Mouse (Mus musculus) intestine, embryonic 14.5 days (tissue): ENCODE data around the gene Amacr. TPM values are rescaled to one million over a fixed set of nuclear protein-coding genes. Genes with fewer than 3 reads are reported as not detected.

Source experiments
- ATAC-seq: fragments of 200-750 bp; cut with Nextera tagmentation; replicated peaks from 2 replicates; pipeline ENCODE4 v1.8.0; 2017; ENCODE audit warnings: low read depth, moderate number of reproducible peaks, moderate TSS enrichment, moderate library complexity; ENCODE audit not compliant: low FRiP score, low TSS enrichment
- DNase-seq: peaks from one replicate; pipeline ENCODE4 v3.0.0-alpha.2; 2018; ENCODE audit warnings: low spot score
- H3K27ac ChIP-seq: fragments of 300-500 bp; sonication (generic); 2 replicates; pipeline ENCODE4 v1.5.1; 2014; ENCODE audit warnings: low read depth, mild to moderate bottlenecking, control low read depth
- H3K27me3 ChIP-seq: fragments of 300-500 bp; sonication (generic); replicated peaks from 2 replicates; pipeline ENCODE4 v1.6.1; 2014; ENCODE audit warnings: low read length, control low read depth; ENCODE audit not compliant: control insufficient read depth, insufficient read depth
- H3K36me3 ChIP-seq: fragments of 300-500 bp; sonication (generic); 2 replicates; pipeline ENCODE4 v1.6.1; 2014; ENCODE audit warnings: low read length, control low read depth; ENCODE audit not compliant: control insufficient read depth, insufficient read depth
- H3K4me1 ChIP-seq: fragments of 300-500 bp; sonication (generic); replicated peaks from 2 replicates; pipeline ENCODE4 v1.6.1; 2014; ENCODE audit warnings: low read length, control low read depth, mixed read lengths; ENCODE audit not compliant: control insufficient read depth, insufficient read depth
- H3K4me2 ChIP-seq: fragments of 300-500 bp; sonication (generic); 2 replicates; pipeline ENCODE4 v1.6.1; 2014; ENCODE audit warnings: low read length
- H3K4me3 ChIP-seq: fragments of 300-500 bp; sonication (generic); 2 replicates; pipeline ENCODE4 v1.5.1; 2014; ENCODE audit warnings: low read depth, low read length, control low read depth, mixed read lengths
- H3K9ac ChIP-seq: fragments of 300-500 bp; sonication (generic); 2 replicates; pipeline ENCODE4 v1.6.1; 2014; ENCODE audit warnings: mild to moderate bottlenecking, low read length
- H3K9me3 ChIP-seq: fragments of 300-500 bp; sonication (generic); 2 replicates; pipeline ENCODE4 v1.6.1; 2016; ENCODE audit warnings: low read length, control low read depth; ENCODE audit not compliant: control insufficient read depth
- WGBS: fragments of 180-500 bp; shearing (Covaris S2); extraction: QIAGEN DNeasy Blood & Tissue Kit; methylation state at CpG from one replicate; pipeline ENCODE4 v1.1.7; 2014; 5-methylcytosine and 5-hydroxymethylcytosine counted together
- polyA plus RNA-seq: library from polyadenylated mRNA; unstranded; fragments of >200 nt; fragmentation: Nextera tagmentation; extraction: Ambion mirVana; gene quantifications from 2 replicates; pipeline ENCODE4 v1.2.1, GENCODE M21; 2014

Amacr gene
- polyA plus RNA-seq, 1 experiment from 2014 or later = 21.6 TPM

- no peak for DNase-seq
- H3K4me1 ChIP-seq = no peaks in the 10 kb centered on the region
- no peak overlapping the region for H3K9ac ChIP-seq
- H3K9me3 ChIP-seq = no peaks in the 10 kb centered on the region
- H3K4me2 ChIP-seq = no peak overlapping the region
- H3K36me3 ChIP-seq = no peaks in the 10 kb centered on the region
- H3K4me3 ChIP-seq = no peak overlapping the region
- WGBS = 65% methylated on average over 6 of the region's 6 CpGs
- ATAC-seq = no peak
- H3K27me3 ChIP-seq = no peaks in the 10 kb centered on the region
- H3K27ac ChIP-seq = no peak overlapping the region
These were observed 23.1 kb downstream of the Amacr start for GRCm38 (mm10) chr15:11004646-11005045.

- DNase-seq (no peak), ATAC-seq (no peak)
- H3K9me3 ChIP-seq = no peaks in the 10 kb centered on the region
- H3K4me1 ChIP-seq = no peaks in the 10 kb centered on the region
- H3K4me3 ChIP-seq = no peak overlapping the region
- no peaks in the 10 kb centered on the region for H3K27me3 ChIP-seq
- no peaks in the 10 kb centered on the region for H3K36me3 ChIP-seq
- no peak overlapping the region for H3K27ac ChIP-seq
- 25% methylated on average over 5 of the region's 5 CpGs for WGBS
- no peak overlapping the region for H3K4me2 ChIP-seq
- no peak overlapping the region for H3K9ac ChIP-seq
These were observed 27.2 kb downstream of the Amacr start for GRCm38 (mm10) chr15:11008756-11009155.

GRCm38 (mm10) chr15:11010976-11011548, 29.5 kb downstream of the Amacr start:
- no peaks in the 10 kb centered on the region for H3K36me3 ChIP-seq
- DNase-seq (no peak), ATAC-seq (no peak)
- no peak overlapping the region for H3K4me3 ChIP-seq
- H3K27me3 ChIP-seq = no peaks in the 10 kb centered on the region
- H3K9me3 ChIP-seq = no peaks in the 10 kb centered on the region
- no peak overlapping the region for H3K27ac ChIP-seq
- WGBS = 76% methylated on average over 11 of the region's 11 CpGs
- H3K4me1 ChIP-seq = no peaks in the 10 kb centered on the region
- H3K9ac ChIP-seq = no peak overlapping the region
- no peak overlapping the region for H3K4me2 ChIP-seq

- no peak overlapping the region for H3K4me2 ChIP-seq
- no peaks in the 10 kb centered on the region for H3K4me1 ChIP-seq
- H3K36me3 ChIP-seq = no peaks in the 10 kb centered on the region
- ATAC-seq = no peak
- H3K4me3 ChIP-seq = no peak overlapping the region
- H3K9ac ChIP-seq = no peak overlapping the region
- H3K9me3 ChIP-seq = no peaks in the 10 kb centered on the region
- no peak overlapping the region for H3K27ac ChIP-seq
- no peaks in the 10 kb centered on the region for H3K27me3 ChIP-seq
- DNase-seq = no peak
- 81% methylated on average over 2 of the region's 2 CpGs for WGBS
These were observed 33.4 kb downstream of the Amacr start for GRCm38 (mm10) chr15:11014931-11015330.

GRCm38 (mm10) chr15:11026801-11027561, 45.4 kb downstream of the Amacr start:
- Histone ChIP-seq H3K27ac (no peak overlapping the region), H3K4me2 (no peak overlapping the region), H3K4me3 (no peak overlapping the region), H3K27me3 (no peaks in the 10 kb centered on the region), H3K9me3 (no peaks in the 10 kb centered on the region), H3K9ac (no peak overlapping the region), H3K36me3 (no peaks in the 10 kb centered on the region), H3K4me1 (no peaks in the 10 kb centered on the region)
- ATAC-seq = no peak
- DNase-seq = no peak
- 62% methylated on average over 4 of the region's 4 CpGs for WGBS

- Histone ChIP-seq H3K4me1 (no peaks in the 10 kb centered on the region), H3K9ac (no peak overlapping the region), H3K27me3 (peaks cover 15% of the 10 kb centered on the region), H3K27ac (no peak overlapping the region), H3K36me3 (no peaks in the 10 kb centered on the region), H3K4me2 (no peak overlapping the region), H3K4me3 (no peak overlapping the region), H3K9me3 (no peaks in the 10 kb centered on the region)
- ATAC-seq = no peak
- WGBS = 89% methylated on average over 3 of the region's 3 CpGs
- no peak for DNase-seq
These were observed 48.6 kb downstream of the Amacr start for GRCm38 (mm10) chr15:11030188-11030587.

- H3K27me3 ChIP-seq = peaks cover 47% of the 10 kb centered on the region
- DNase-seq = peak; percentile 56
These were observed 54.5 kb downstream of the Amacr start for GRCm38 (mm10) chr15:11035947-11036474.

GRCm38 (mm10) chr15:11036535-11037375, 55.2 kb downstream of the Amacr start:
- H3K9ac ChIP-seq = no peak overlapping the region

More at GRCm38 (mm10) chr15:11035947-11036474, 54.5 kb downstream of the Amacr start:
- peak overlapping the region; percentile 38 for H3K4me3 ChIP-seq
- no peak for ATAC-seq
- H3K36me3 ChIP-seq = no peaks in the 10 kb centered on the region
- H3K9me3 ChIP-seq = no peaks in the 10 kb centered on the region
- no peak overlapping the region for H3K27ac ChIP-seq
- 4% methylated on average over 34 of the region's 34 CpGs for WGBS
- H3K9ac ChIP-seq = no peak overlapping the region
- H3K4me2 ChIP-seq = peak overlapping the region; percentile 61
- H3K4me1 ChIP-seq = peaks cover 18% of the 10 kb centered on the region

More at GRCm38 (mm10) chr15:11036535-11037375, 55.2 kb downstream of the Amacr start:
- Histone ChIP-seq H3K27ac (no peak overlapping the region), H3K4me3 (peak overlapping the region; percentile 38), H3K36me3 (no peaks in the 10 kb centered on the region), H3K9me3 (no peaks in the 10 kb centered on the region), H3K4me1 (peaks cover 18% of the 10 kb centered on the region), H3K4me2 (peak overlapping the region; percentile 61), H3K27me3 (peaks cover 47% of the 10 kb centered on the region)
- 2% methylated on average over 49 of the region's 49 CpGs for WGBS
- ATAC-seq (0 out of 2 replicates have a peak, but pooled peaks have one; percentile 40), DNase-seq (peak; percentile 68)
